Mouse (Mus musculus): ENCODE data around the gene Crim1. TPM values are rescaled to one million over a fixed set of nuclear protein-coding genes. Genes with fewer than 3 reads are reported as not detected.

Gene Crim1
- total RNA-seq, 1 experiment from 2014 or later, result 4.3 TPM

GRCm38 (mm10) chr17:78352500-78352855, 152.4 kb downstream of the Crim1 start:
- ATAC-seq (ENCODE audit: extremely low read depth, insufficient number of reproducible peaks, low FRiP score, poor library complexity, severe bottlenecking), result no peak

- no peak for ATAC-seq (ENCODE audit: extremely low read depth, insufficient number of reproducible peaks, low FRiP score, poor library complexity, severe bottlenecking)
Measured at GRCm38 (mm10) chr17:78354411-78354810, 154.4 kb downstream of the Crim1 start.

GRCm38 (mm10) chr17:78354871-78355270, 154.8 kb downstream of the Crim1 start:
- ATAC-seq (ENCODE audit: extremely low read depth, insufficient number of reproducible peaks, low FRiP score, poor library complexity, severe bottlenecking), result no peak

- ATAC-seq (ENCODE audit: extremely low read depth, insufficient number of reproducible peaks, low FRiP score, poor library complexity, severe bottlenecking), result no peak
Measured at GRCm38 (mm10) chr17:78355611-78356010, 155.6 kb downstream of the Crim1 start.

- ATAC-seq (ENCODE audit: extremely low read depth, insufficient number of reproducible peaks, low FRiP score, poor library complexity, severe bottlenecking), result no peak
Measured at GRCm38 (mm10) chr17:78357753-78358152, 157.7 kb downstream of the Crim1 start.

- ATAC-seq (ENCODE audit: extremely low read depth, insufficient number of reproducible peaks, low FRiP score, poor library complexity, severe bottlenecking), result no peak
Measured at GRCm38 (mm10) chr17:78358251-78358726, 158.2 kb downstream of the Crim1 start.

- peak; percentile 91 for ATAC-seq (ENCODE audit: extremely low read depth, insufficient number of reproducible peaks, low FRiP score, poor library complexity, severe bottlenecking)
Measured at GRCm38 (mm10) chr17:78361939-78362728, 162.1 kb downstream of the Crim1 start.

- ATAC-seq (ENCODE audit: extremely low read depth, insufficient number of reproducible peaks, low FRiP score, poor library complexity, severe bottlenecking), result no peak
Measured at GRCm38 (mm10) chr17:78364555-78365302, 164.7 kb downstream of the Crim1 start.

- ATAC-seq (ENCODE audit: extremely low read depth, insufficient number of reproducible peaks, low FRiP score, poor library complexity, severe bottlenecking), result no peak
Measured at GRCm38 (mm10) chr17:78366070-78366469, 166.0 kb downstream of the Crim1 start.

GRCm38 (mm10) chr17:78368481-78368880, 168.4 kb downstream of the Crim1 start:
- ATAC-seq (ENCODE audit: extremely low read depth, insufficient number of reproducible peaks, low FRiP score, poor library complexity, severe bottlenecking), result no peak

GRCm38 (mm10) chr17:78370445-78370844, 170.4 kb downstream of the Crim1 start:
- ATAC-seq (ENCODE audit: extremely low read depth, insufficient number of reproducible peaks, low FRiP score, poor library complexity, severe bottlenecking), result peak; percentile 57; the same call in 1 of the 2 replicates

GRCm38 (mm10) chr17:78373174-78373573, 173.1 kb downstream of the Crim1 start:
- ATAC-seq (ENCODE audit: extremely low read depth, insufficient number of reproducible peaks, low FRiP score, poor library complexity, severe bottlenecking), result no peak

- ATAC-seq (ENCODE audit: extremely low read depth, insufficient number of reproducible peaks, low FRiP score, poor library complexity, severe bottlenecking), result no peak
Measured at GRCm38 (mm10) chr17:78373849-78374248, 173.8 kb downstream of the Crim1 start.

- no peak for ATAC-seq (ENCODE audit: extremely low read depth, insufficient number of reproducible peaks, low FRiP score, poor library complexity, severe bottlenecking)
Measured at GRCm38 (mm10) chr17:78374756-78375155, 174.7 kb downstream of the Crim1 start.

- no peak for ATAC-seq (ENCODE audit: extremely low read depth, insufficient number of reproducible peaks, low FRiP score, poor library complexity, severe bottlenecking)
Measured at GRCm38 (mm10) chr17:78376587-78376986, 176.5 kb downstream of the Crim1 start.

GRCm38 (mm10) chr17:78379079-78379729, 179.2 kb downstream of the Crim1 start:
- ATAC-seq (ENCODE audit: extremely low read depth, insufficient number of reproducible peaks, low FRiP score, poor library complexity, severe bottlenecking), result no peak

- ATAC-seq (ENCODE audit: extremely low read depth, insufficient number of reproducible peaks, low FRiP score, poor library complexity, severe bottlenecking), result no peak
Measured at GRCm38 (mm10) chr17:78379730-78380245, 179.7 kb downstream of the Crim1 start.

- ATAC-seq (ENCODE audit: extremely low read depth, insufficient number of reproducible peaks, low FRiP score, poor library complexity, severe bottlenecking), result no peak
Measured at GRCm38 (mm10) chr17:78382321-78382720, 182.3 kb downstream of the Crim1 start.

GRCm38 (mm10) chr17:78387665-78388064, 187.6 kb downstream of the Crim1 start:
- ATAC-seq (ENCODE audit: extremely low read depth, insufficient number of reproducible peaks, low FRiP score, poor library complexity, severe bottlenecking), result no peak

Data from neutrophil, adult 5-6 weeks (primary cell).